Mouse (Mus musculus) 416B (cell line): ENCODE results near the gene Wnt1.

Experiments
- DNase-seq: peaks from one replicate; pipeline ENCODE4 v3.0.0; 2011; ENCODE audit warnings: low read depth

Wnt1 gene

GRCm38 (mm10) chr15:98789661-98790535 is at the start of gene Wnt1:
TSS of gene Wnt1 (plus strand) at chr15:98789857.
- no peak for DNase-seq

- DNase-seq: no peak
These were observed 49.4 kb upstream of the Wnt1 start for GRCm38 (mm10) chr15:98740219-98740618.

- DNase-seq: no peak
These were observed 46.8 kb upstream of the Wnt1 start for GRCm38 (mm10) chr15:98742766-98743428.

GRCm38 (mm10) chr15:98743863-98744262 is 45.8 kb upstream of the Wnt1 start:
- peak; percentile 24 for DNase-seq

GRCm38 (mm10) chr15:98746344-98746965 is 43.2 kb upstream of the Wnt1 start:
- peak; percentile 49 for DNase-seq

- no peak for DNase-seq
These were observed 42.4 kb upstream of the Wnt1 start for GRCm38 (mm10) chr15:98747296-98747695.

- no peak for DNase-seq
These were observed 40.6 kb upstream of the Wnt1 start for GRCm38 (mm10) chr15:98749093-98749492.

GRCm38 (mm10) chr15:98753021-98753423 is 36.6 kb upstream of the Wnt1 start:
- no peak for DNase-seq

GRCm38 (mm10) chr15:98754125-98754524 is 35.5 kb upstream of the Wnt1 start:
- no peak for DNase-seq

- DNase-seq: peak; percentile 89
These were observed 27.4 kb upstream of the Wnt1 start for GRCm38 (mm10) chr15:98762201-98762621.

GRCm38 (mm10) chr15:98762670-98763529 is 26.8 kb upstream of the Wnt1 start, which contains the start of gene Arf3:
TSS of gene Arf3 (minus strand) at chr15:98763214.
- DNase-seq: peak; percentile 94

GRCm38 (mm10) chr15:98765929-98766328 is 23.7 kb upstream of the Wnt1 start:
- DNase-seq: no peak

- DNase-seq: no peak
These were observed 21.4 kb upstream of the Wnt1 start for GRCm38 (mm10) chr15:98768259-98768658.

- no peak for DNase-seq
These were observed 17.7 kb upstream of the Wnt1 start for GRCm38 (mm10) chr15:98771813-98772425.

- DNase-seq: no peak
These were observed 17.0 kb upstream of the Wnt1 start for GRCm38 (mm10) chr15:98772511-98773211.

- no peak for DNase-seq
These were observed 15.6 kb upstream of the Wnt1 start for GRCm38 (mm10) chr15:98774096-98774495.

- no peak for DNase-seq
These were observed 14.1 kb upstream of the Wnt1 start for GRCm38 (mm10) chr15:98775533-98775932.

- no peak for DNase-seq
These were observed 13.2 kb upstream of the Wnt1 start for GRCm38 (mm10) chr15:98776280-98777004.

GRCm38 (mm10) chr15:98777005-98777616 is 12.5 kb upstream of the Wnt1 start:
- DNase-seq: no peak

GRCm38 (mm10) chr15:98777762-98778161 is 11.9 kb upstream of the Wnt1 start, which contains the start of gene Wnt10b:
TSS of gene Wnt10b (minus strand) at chr15:98778150.
- no peak for DNase-seq
